Mouse (Mus musculus) embryonic facial prominence, embryonic 11.5 days (tissue): ENCODE measurements at regions not wholly inside any gene's neighbourhood (a gene's known extent, or its start where the extent isn't known, plus 50 kb on each side); places are given as distances from the start of the nearest gene placed in this dataset.
A peak's percentile ranks its signal among the peaks of the same experiment; 100 is the strongest.

Experiments used
- ATAC-seq: fragments of 200-750 bp; cut with Nextera tagmentation; replicated peaks from 2 replicates; pipeline ENCODE4 v1.8.0; 2017; ENCODE audit warnings: low read depth; ENCODE audit not compliant: insufficient number of reproducible peaks, low FRiP score, low TSS enrichment
- DNase-seq: peaks from one replicate; pipeline ENCODE4 v3.0.0-alpha.2; 2015; ENCODE audit warnings: low spot score
- H3K27ac ChIP-seq: fragments of 300-500 bp; sonication (generic); replicated peaks from 2 replicates; pipeline ENCODE4 v1.5.1; 2014; ENCODE audit warnings: mild to moderate bottlenecking, low read depth, low read length, control low read depth
- H3K27me3 ChIP-seq: fragments of 300-500 bp; sonication (generic); 2 replicates; pipeline ENCODE4 v1.6.1; 2014; ENCODE audit warnings: mild to moderate bottlenecking, low read length, moderate library complexity, mixed read lengths; ENCODE audit not compliant: control insufficient read depth, insufficient read depth
- H3K36me3 ChIP-seq: fragments of 300-500 bp; sonication (generic); replicated peaks from 2 replicates; pipeline ENCODE4 v1.6.1; 2014; ENCODE audit warnings: low read depth, mild to moderate bottlenecking, low read length, moderate library complexity, mixed read lengths; ENCODE audit not compliant: control insufficient read depth, insufficient read depth
- H3K4me1 ChIP-seq: fragments of 300-500 bp; sonication (generic); 2 replicates; pipeline ENCODE4 v1.6.1; 2014; ENCODE audit warnings: low read length, mixed read lengths; ENCODE audit not compliant: control insufficient read depth, insufficient read depth
- H3K4me2 ChIP-seq: fragments of 300-500 bp; sonication (generic); 2 replicates; pipeline ENCODE4 v1.6.1; 2014; ENCODE audit warnings: low read depth, mild to moderate bottlenecking, control low read depth, low read length, moderate library complexity
- H3K4me3 ChIP-seq: fragments of 300-500 bp; sonication (generic); 2 replicates; pipeline ENCODE4 v1.5.1; 2014; ENCODE audit warnings: low read depth, low read length, control low read depth
- H3K9ac ChIP-seq: fragments of 300-500 bp; sonication (generic); replicated peaks from 2 replicates; pipeline ENCODE4 v1.6.1; 2014; ENCODE audit warnings: mild to moderate bottlenecking, control low read depth, low read length
- H3K9me3 ChIP-seq: fragments of 300-500 bp; sonication (generic); replicated peaks from 2 replicates; pipeline ENCODE4 v1.6.1; 2016; ENCODE audit warnings: mild to moderate bottlenecking, low read length, inconsistent platforms, mixed read lengths; ENCODE audit not compliant: control insufficient read depth
- WGBS: fragments of 180-500 bp; shearing (Covaris S2); extraction: QIAGEN DNeasy Blood & Tissue Kit; methylation state at CpG from one replicate; pipeline ENCODE4 v1.1.7; 2014; 5-methylcytosine and 5-hydroxymethylcytosine counted together

- ATAC-seq (no peak), DNase-seq (no peak)
- 55% methylated on average over 10 of the region's 10 CpGs for WGBS
- no peak overlapping the region for H3K9ac ChIP-seq
- H3K27me3 ChIP-seq: no peaks in the 10 kb centered on the region
- H3K9me3 ChIP-seq: no peaks in the 10 kb centered on the region
- no peak overlapping the region for H3K4me3 ChIP-seq
- H3K4me1 ChIP-seq: no peaks in the 10 kb centered on the region
- H3K36me3 ChIP-seq: no peaks in the 10 kb centered on the region
- no peak overlapping the region for H3K4me2 ChIP-seq
- H3K27ac ChIP-seq: no peak overlapping the region
These were observed 123.0 kb upstream of the Ap5m1 start for GRCm38 (mm10) chr14:48942882-48943281.

GRCm38 (mm10) chr14:48930886-48931285 is 135.0 kb upstream of the Ap5m1 start:
- no peak overlapping the region for H3K4me2 ChIP-seq
- H3K9me3 ChIP-seq: no peaks in the 10 kb centered on the region
- no peak for ATAC-seq
- 89% methylated on average over 9 of the region's 9 CpGs for WGBS
- H3K9ac ChIP-seq: no peak overlapping the region
- no peak overlapping the region for H3K4me3 ChIP-seq
- no peak overlapping the region for H3K27ac ChIP-seq
- H3K27me3 ChIP-seq: no peaks in the 10 kb centered on the region
- no peak for DNase-seq
- H3K4me1 ChIP-seq: no peaks in the 10 kb centered on the region
- H3K36me3 ChIP-seq: no peaks in the 10 kb centered on the region

GRCm38 (mm10) chr14:48925870-48926269 is 140.0 kb upstream of the Ap5m1 start:
- no peak overlapping the region for H3K4me2 ChIP-seq
- no peaks in the 10 kb centered on the region for H3K27me3 ChIP-seq
- H3K9ac ChIP-seq: no peak overlapping the region
- H3K4me1 ChIP-seq: no peaks in the 10 kb centered on the region
- H3K9me3 ChIP-seq: no peaks in the 10 kb centered on the region
- no peak for DNase-seq
- no peak for ATAC-seq
- no peaks in the 10 kb centered on the region for H3K36me3 ChIP-seq
- WGBS: 79% methylated on average over 1 of the region's 1 CpGs
- no peak overlapping the region for H3K4me3 ChIP-seq
- H3K27ac ChIP-seq: no peak overlapping the region

- H3K4me2 ChIP-seq: no peak overlapping the region
- no peak overlapping the region for H3K27ac ChIP-seq
- H3K9me3 ChIP-seq: no peaks in the 10 kb centered on the region
- no peaks in the 10 kb centered on the region for H3K4me1 ChIP-seq
- no peak overlapping the region for H3K4me3 ChIP-seq
- 76% methylated on average over 13 of the region's 13 CpGs for WGBS
- H3K9ac ChIP-seq: no peak overlapping the region
- DNase-seq: no peak
- H3K36me3 ChIP-seq: no peaks in the 10 kb centered on the region
- H3K27me3 ChIP-seq: no peaks in the 10 kb centered on the region
- no peak for ATAC-seq
These were observed 156.5 kb upstream of the Ap5m1 start for GRCm38 (mm10) chr14:48909420-48909819.

GRCm38 (mm10) chr14:48907991-48908698 is 157.8 kb upstream of the Ap5m1 start:
- H3K27me3 ChIP-seq: no peaks in the 10 kb centered on the region
- no peak overlapping the region for H3K4me3 ChIP-seq
- DNase-seq (no peak), ATAC-seq (0 out of 2 replicates have a peak, but pooled peaks have one; percentile 62)
- no peak overlapping the region for H3K27ac ChIP-seq
- 61% methylated on average over 14 of the region's 14 CpGs for WGBS
- H3K36me3 ChIP-seq: no peaks in the 10 kb centered on the region
- H3K4me2 ChIP-seq: no peak overlapping the region
- no peaks in the 10 kb centered on the region for H3K9me3 ChIP-seq
- no peaks in the 10 kb centered on the region for H3K4me1 ChIP-seq
- no peak overlapping the region for H3K9ac ChIP-seq

- H3K4me2 ChIP-seq: no peak overlapping the region
- H3K9me3 ChIP-seq: no peaks in the 10 kb centered on the region
- no peaks in the 10 kb centered on the region for H3K36me3 ChIP-seq
- no peaks in the 10 kb centered on the region for H3K27me3 ChIP-seq
- ATAC-seq (no peak), DNase-seq (no peak)
- no peak overlapping the region for H3K9ac ChIP-seq
- H3K4me3 ChIP-seq: no peak overlapping the region
- no peak overlapping the region for H3K27ac ChIP-seq
- WGBS: 74% methylated on average over 6 of the region's 6 CpGs
- H3K4me1 ChIP-seq: no peaks in the 10 kb centered on the region
These were observed 158.4 kb upstream of the Ap5m1 start for GRCm38 (mm10) chr14:48907403-48907973.

- no peak for ATAC-seq
These were observed 158.9 kb upstream of the Ap5m1 start for GRCm38 (mm10) chr14:48906956-48907355.

GRCm38 (mm10) chr14:48904576-48904975 is 161.3 kb upstream of the Ap5m1 start:
- Histone ChIP-seq H3K4me3 (no peak overlapping the region), H3K27me3 (no peaks in the 10 kb centered on the region), H3K9me3 (no peaks in the 10 kb centered on the region), H3K27ac (no peak overlapping the region), H3K4me2 (no peak overlapping the region), H3K9ac (no peak overlapping the region), H3K4me1 (no peaks in the 10 kb centered on the region), H3K36me3 (no peaks in the 10 kb centered on the region)
- ATAC-seq: no peak
- 96% methylated on average over 1 of the region's 1 CpGs for whole genome bisulfite sequencing
- no peak for DNase-seq

More at GRCm38 (mm10) chr14:48906956-48907355, 158.9 kb upstream of the Ap5m1 start:
- Histone ChIP-seq H3K36me3 (no peaks in the 10 kb centered on the region), H3K4me3 (no peak overlapping the region), H3K9ac (no peak overlapping the region), H3K9me3 (no peaks in the 10 kb centered on the region), H3K27ac (no peak overlapping the region), H3K27me3 (no peaks in the 10 kb centered on the region), H3K4me2 (no peak overlapping the region), H3K4me1 (no peaks in the 10 kb centered on the region)
- 90% methylated on average over 1 of the region's 1 CpGs for WGBS
- no peak for DNase-seq
